Mouse (Mus musculus): ENCODE measurements around the gene Bcl6. TPM values are rescaled to one million over a fixed set of nuclear protein-coding genes. Genes with fewer than 3 reads are reported as not detected.
A peak's percentile ranks its signal among the peaks of the same experiment; 100 is the strongest.

Bcl6 gene
- total and polyA plus RNA-seq, 2 experiments from 2014 or later = 0.69 to 9.2 TPM

GRCm38 (mm10) chr16:23952101-23952727 lies 36.4 kb downstream of the Bcl6 start:
- ATAC-seq = no peak
- WGBS = 62% methylated on average over 4 of the region's 4 CpGs
- H3K27me3 ChIP-seq (ENCODE audit: insufficient read depth, low read length) = no peaks in the 10 kb centered on the region
- DNase-seq = no peak
- H3K4me2 ChIP-seq (ENCODE audit: low read depth) = no peak overlapping the region
- H3K4me1 ChIP-seq (ENCODE audit: insufficient read depth) = no peaks in the 10 kb centered on the region
- H3K9me3 ChIP-seq (ENCODE audit: low read length) = no peaks in the 10 kb centered on the region
- no peak overlapping the region for H3K4me3 ChIP-seq (ENCODE audit: low read depth, low read length)
- H3K9ac ChIP-seq = no peak overlapping the region
- peak; percentile 21 for TF ChIP-seq CTCF (IDR thresholded peaks at IDR 0.05; ENCODE audit: low read depth)
- no peaks in the 10 kb centered on the region for H3K36me3 ChIP-seq (ENCODE audit: insufficient read depth)
- H3K27ac ChIP-seq (ENCODE audit: low read depth, low read length) = no peak overlapping the region

GRCm38 (mm10) chr16:23947654-23948053 lies 41.0 kb downstream of the Bcl6 start:
- no peak for ATAC-seq
- 92% methylated on average over 6 of the region's 6 CpGs for WGBS
- TF ChIP-seq CTCF (IDR thresholded peaks at IDR 0.05; ENCODE audit: low read depth) = no peak

GRCm38 (mm10) chr16:23944801-23945200 lies 43.9 kb downstream of the Bcl6 start:
- ATAC-seq (no peak), DNase-seq (no peak)
- no peak overlapping the region for H3K4me2 ChIP-seq (ENCODE audit: low read depth)
- H3K36me3 ChIP-seq (ENCODE audit: insufficient read depth) = no peaks in the 10 kb centered on the region
- WGBS = 11% methylated on average over 3 of the region's 3 CpGs
- no peaks in the 10 kb centered on the region for H3K9me3 ChIP-seq (ENCODE audit: low read length)
- no peak overlapping the region for H3K27ac ChIP-seq (ENCODE audit: low read depth, low read length)
- no peaks in the 10 kb centered on the region for H3K27me3 ChIP-seq (ENCODE audit: insufficient read depth, low read length)
- H3K4me1 ChIP-seq (ENCODE audit: insufficient read depth) = no peaks in the 10 kb centered on the region
- no peak overlapping the region for H3K9ac ChIP-seq
- no peak for TF ChIP-seq CTCF (IDR thresholded peaks at IDR 0.05; ENCODE audit: low read depth)
- no peak overlapping the region for H3K4me3 ChIP-seq (ENCODE audit: low read depth, low read length)

More at GRCm38 (mm10) chr16:23947654-23948053, 41.0 kb downstream of the Bcl6 start:
- Histone ChIP-seq H3K4me2 (ENCODE audit: low read depth) (no peak overlapping the region), H3K4me3 (ENCODE audit: low read depth, low read length) (no peak overlapping the region), H3K36me3 (ENCODE audit: insufficient read depth) (no peaks in the 10 kb centered on the region), H3K4me1 (ENCODE audit: insufficient read depth) (no peaks in the 10 kb centered on the region), H3K27me3 (ENCODE audit: insufficient read depth, low read length) (no peaks in the 10 kb centered on the region), H3K9me3 (ENCODE audit: low read length) (no peaks in the 10 kb centered on the region), H3K9ac (no peak overlapping the region), H3K27ac (ENCODE audit: low read depth, low read length) (no peak overlapping the region)
- DNase-seq = no peak

- DNase-seq (no peak), ATAC-seq (no peak)
- H3K27ac ChIP-seq (ENCODE audit: low read depth, low read length) = no peak overlapping the region
- H3K4me2 ChIP-seq (ENCODE audit: low read depth) = no peak overlapping the region
- 72% methylated on average over 2 of the region's 2 CpGs for WGBS
- H3K9ac ChIP-seq = no peak overlapping the region
- H3K4me3 ChIP-seq (ENCODE audit: low read depth, low read length) = no peak overlapping the region
- no peaks in the 10 kb centered on the region for H3K4me1 ChIP-seq (ENCODE audit: insufficient read depth)
- TF ChIP-seq CTCF (IDR thresholded peaks at IDR 0.05; ENCODE audit: low read depth) = no peak
- H3K27me3 ChIP-seq (ENCODE audit: insufficient read depth, low read length) = no peaks in the 10 kb centered on the region
- no peaks in the 10 kb centered on the region for H3K36me3 ChIP-seq (ENCODE audit: insufficient read depth)
- no peaks in the 10 kb centered on the region for H3K9me3 ChIP-seq (ENCODE audit: low read length)
Observed at GRCm38 (mm10) chr16:23934397-23934796, 54.3 kb downstream of the Bcl6 start.

- H3K9ac ChIP-seq = no peak within 1 kb of the TSS
- no peaks in the 10 kb centered on the region for H3K9me3 ChIP-seq (ENCODE audit: low read length)
- H3K36me3 ChIP-seq (ENCODE audit: insufficient read depth) = no peaks in the 10 kb centered on the region
- no peak for TF ChIP-seq CTCF (IDR thresholded peaks at IDR 0.05; ENCODE audit: low read depth)
- no peak within 1 kb of the TSS for H3K27ac ChIP-seq (ENCODE audit: low read depth, low read length)
- ATAC-seq = peak; percentile 40; the same call in 1 of the 2 replicates
- no peak within 1 kb of the TSS for H3K4me2 ChIP-seq (ENCODE audit: low read depth)
- no peaks in the 10 kb centered on the region for H3K4me1 ChIP-seq (ENCODE audit: insufficient read depth)
- DNase-seq = no peak
- no peaks in the 10 kb centered on the region for H3K27me3 ChIP-seq (ENCODE audit: insufficient read depth, low read length)
- WGBS = 54% methylated on average over 11 of the region's 11 CpGs
- H3K4me3 ChIP-seq (ENCODE audit: low read depth, low read length) = no peak within 1 kb of the TSS
Observed at GRCm38 (mm10) chr16:23932294-23932693, 56.4 kb downstream of the Bcl6 start, which contains the start of gene Rtp2. Rtp2 (minus strand) TSS chr16:23932394.

GRCm38 (mm10) chr16:23931275-23931674 lies 57.4 kb downstream of the Bcl6 start:
- Histone ChIP-seq H3K4me2 (ENCODE audit: low read depth) (no peak overlapping the region), H3K9ac (no peak overlapping the region), H3K4me1 (ENCODE audit: insufficient read depth) (no peaks in the 10 kb centered on the region), H3K4me3 (ENCODE audit: low read depth, low read length) (no peak overlapping the region), H3K36me3 (ENCODE audit: insufficient read depth) (no peaks in the 10 kb centered on the region), H3K27me3 (ENCODE audit: insufficient read depth, low read length) (no peaks in the 10 kb centered on the region), H3K9me3 (ENCODE audit: low read length) (no peaks in the 10 kb centered on the region), H3K27ac (ENCODE audit: low read depth, low read length) (no peak overlapping the region)
- DNase-seq (peak; percentile 19), ATAC-seq (peak; percentile 77)
- 70% methylated on average over 18 of the region's 18 CpGs for WGBS
- TF ChIP-seq CTCF (IDR thresholded peaks at IDR 0.05; ENCODE audit: low read depth) = no peak

- Histone ChIP-seq H3K4me3 (ENCODE audit: low read depth, low read length) (no peak overlapping the region), H3K27ac (ENCODE audit: low read depth, low read length) (no peak overlapping the region), H3K36me3 (ENCODE audit: insufficient read depth) (no peaks in the 10 kb centered on the region), H3K27me3 (ENCODE audit: insufficient read depth, low read length) (no peaks in the 10 kb centered on the region), H3K9me3 (ENCODE audit: low read length) (no peaks in the 10 kb centered on the region), H3K9ac (no peak overlapping the region), H3K4me2 (ENCODE audit: low read depth) (no peak overlapping the region), H3K4me1 (ENCODE audit: insufficient read depth) (no peaks in the 10 kb centered on the region)
- ATAC-seq (peak; percentile 32), DNase-seq (no peak)
- TF ChIP-seq CTCF (IDR thresholded peaks at IDR 0.05; ENCODE audit: low read depth) = no peak
- 90% methylated on average over 3 of the region's 3 CpGs for WGBS
Observed at GRCm38 (mm10) chr16:23930426-23931073, 58.1 kb downstream of the Bcl6 start.

All from forebrain, postnatal 0 days (tissue).